Comparison of ENCODE assay signal across 8 mouse cellular contexts in the genomic region with DNA sequence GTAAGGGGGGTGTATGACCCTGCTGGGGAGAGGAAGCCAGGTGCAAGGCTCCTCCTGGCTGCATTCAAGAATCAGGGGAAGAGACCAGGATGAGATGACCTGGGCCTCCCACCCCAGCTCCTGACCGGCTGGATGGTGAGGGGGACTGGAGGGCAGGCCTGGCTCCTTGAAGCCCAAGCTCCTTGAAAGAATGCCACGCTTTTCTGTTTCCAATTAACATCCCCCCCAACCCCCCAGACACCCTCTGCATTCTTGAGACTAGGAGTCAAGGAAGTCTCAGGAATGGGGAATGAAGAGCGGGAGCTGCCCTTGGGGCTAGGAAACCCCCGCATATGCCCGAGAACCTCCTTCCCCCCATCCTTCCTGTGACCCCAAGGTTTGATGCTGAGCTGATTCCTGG. TPM values are rescaled to one million over a fixed set of nuclear protein-coding genes. Genes with fewer than 3 reads are reported as not detected.
DNase-seq lines count a peak whose midpoint lies in the region; ATAC-seq lines count a peak whose summit lies in the region.

No protein-coding gene starts in this region.

- intact Hi-C loops in gastrocnemius, postnatal 36 days (cut with DNase I): loop anchor here (2.0 kb wide), 1 partner anchor 14 kb away; no protein-coding TSS in a partner anchor

- H3K4me1 ChIP-seq in liver, embryonic 16.5 days (ENCODE audit: control insufficient read depth, low read depth, low read length): peaks cover 48% of the 10 kb centered on the region

- no peaks in the 10 kb centered on the region for H3K36me3 ChIP-seq in liver, embryonic 16.5 days (ENCODE audit: control insufficient read depth, insufficient read depth)

- WGBS in liver, embryonic 16.5 days (ENCODE audit: insufficient replicate concordance): 59% methylated on average over 5 of the region's 5 CpGs

- peak overlapping the region; percentile 90; the same call in 1 of the 2 replicates for H3K27ac ChIP-seq in liver, embryonic 16.5 days (ENCODE audit: low read length)

- ATAC-seq in liver, embryonic 16.5 days (ENCODE audit: low read depth): no peak

- no peak overlapping the region for H3K4me3 ChIP-seq in liver, embryonic 16.5 days (ENCODE audit: low read depth, low read length)

- no peaks in the 10 kb centered on the region for H3K27me3 ChIP-seq in liver, embryonic 16.5 days (ENCODE audit: control insufficient read depth, insufficient read depth, low read depth, low read length)

- H3K9me3 ChIP-seq in liver, embryonic 16.5 days (replicated peaks; ENCODE audit: control insufficient read depth, low read length): no peaks in the 10 kb centered on the region

- H3K9ac ChIP-seq in liver, embryonic 16.5 days (ENCODE audit: low read depth, low read length): peak overlapping the region; percentile 12; the same call in 1 of the 2 replicates

- DNase-seq in cerebellum, adult 9-10 months: peak; percentile 36
- no peak for DNase-seq in cerebellum, postnatal 14 days
- DNase-seq in thymus, postnatal 14 days: peak; percentile 29
- no peak for DNase-seq in thymus, adult 18-20 months
- DNase-seq in adrenal gland, postnatal 36 days: no peak
- DNase-seq in adrenal gland, adult 18-20 months (ENCODE audit: low spot score in 2 of 2): no peak
- no peak for DNase-seq in gastrocnemius, postnatal 36 days

- no peak overlapping the region for H3K4me2 ChIP-seq in liver, embryonic 16.5 days (ENCODE audit: low read depth, low read length)

RNA-seq across cellular contexts. Expression of gene Bicra, which starts 3.2 kb away (rescaled TPM):
- 1.4 and 1.9 TPM in 2 replicates for polyA plus RNA-seq in liver, embryonic 16.5 days (2015; fragmentation: Nextera tagmentation; extraction: Ambion mirVana)
- 1 to 10 TPM; 9.4 to 9.9 TPM for total RNA-seq in adrenal gland, postnatal 36 days (2021)
- total RNA-seq in adrenal gland, adult 18-20 months (2021): 1 to 10 TPM; 8.4 to 8.6 TPM
- 1 to 10 TPM; 4.5 to 6.6 TPM for total RNA-seq in gastrocnemius, postnatal 36 days (2021)

RNA-seq across cellular contexts. Expression of gene Zfp541, which starts 17.1 kb away (rescaled TPM):
- polyA plus RNA-seq in liver, embryonic 16.5 days (2015; fragmentation: Nextera tagmentation; extraction: Ambion mirVana): not detected in 2 replicates
- total RNA-seq in adrenal gland, postnatal 36 days (2021): under 1 TPM; 0.10 to 0.13 TPM
- not detected for total RNA-seq in adrenal gland, adult 18-20 months (2021)
- not detected for total RNA-seq in gastrocnemius, postnatal 36 days (2021)

RNA-seq across cellular contexts. Expression of gene Napa, which starts 53.7 kb away (rescaled TPM):
- polyA plus RNA-seq in liver, embryonic 16.5 days (2015; fragmentation: Nextera tagmentation; extraction: Ambion mirVana): 162 and 163 TPM in 2 replicates
- total RNA-seq in adrenal gland, postnatal 36 days (2021): 100 to 1,000 TPM; 143 to 167 TPM
- total RNA-seq in adrenal gland, adult 18-20 months (2021): 100 to 1,000 TPM; 160 to 178 TPM
- 100 to 1,000 TPM in 1 of 2 experiments, 10 to 100 TPM in 1; 92.4 to 109 TPM for total RNA-seq in gastrocnemius, postnatal 36 days (2021)

Comparison
In these comparisons a context has a peak if more than half of its experiments do, and no peak if none do; other contexts are left out.
1. DNase-seq: peak in cerebellum, adult 9-10 months (single experiment) and thymus, postnatal 14 days (single experiment); none in cerebellum, postnatal 14 days (0 of 2), thymus, adult 18-20 months (0 of 2), adrenal gland, postnatal 36 days (0 of 2), adrenal gland, adult 18-20 months (0 of 2) and gastrocnemius, postnatal 36 days (0 of 2).